Mouse (Mus musculus): ENCODE measurements around the gene Zcchc4.

- TF ChIP-seq USF2 (IDR thresholded peaks at IDR 0.05; ENCODE audit: borderline replicate concordance in 1 of 2, insufficient read depth in 1 of 2, low read depth in 1 of 2, low read length in 2 of 2), result no peak
- TF ChIP-seq EP300 (IDR thresholded peaks at IDR 0.05; ENCODE audit: low read depth in 1 of 2, low read length in 2 of 2), result no peak
- no peak for TF ChIP-seq MAX (IDR thresholded peaks at IDR 0.05; ENCODE audit: low read length)
- TF ChIP-seq POLR2A (IDR thresholded peaks at IDR 0.05; ENCODE audit: control insufficient read depth in 1 of 2, insufficient read depth in 1 of 2, low read depth in 1 of 2, low read length in 2 of 2, poor library complexity in 1 of 2), result no peak
- no peak for TF ChIP-seq CTCF (IDR thresholded peaks at IDR 0.05 in 2 of 3, conservative IDR thresholded peaks at IDR 0.05 in 1 of 3; ENCODE audit: control insufficient read depth in 1 of 3, insufficient read depth in 1 of 3, low read depth in 2 of 3, low read length in 3 of 3, poor library complexity in 1 of 3, severe bottlenecking in 1 of 3)
- TF ChIP-seq RAD21 (IDR thresholded peaks at IDR 0.05; ENCODE audit: low read depth, low read length), result no peak
Observed at GRCm38 (mm10) chr5:52783957-52784356, 8.7 kb downstream of the Zcchc4 start.

Data from MEL (cell line).